Mouse (Mus musculus) liver, postnatal 0 days (tissue): Measurements from ENCODE around the gene Oprm1.

ENCODE experiments used
- CTCF ChIP-seq: sonication (generic); IDR thresholded peaks from 2 replicates; pipeline ENCODE4 v1.5.1; 2016; ENCODE audit warnings: antibody characterized with exemption, low read depth
- EP300 ChIP-seq: IDR thresholded peaks from 2 replicates; pipeline ENCODE4 v1.6.1; 2016; ENCODE audit warnings: antibody characterized with exemption, low read depth, mild to moderate bottlenecking

DNA sequence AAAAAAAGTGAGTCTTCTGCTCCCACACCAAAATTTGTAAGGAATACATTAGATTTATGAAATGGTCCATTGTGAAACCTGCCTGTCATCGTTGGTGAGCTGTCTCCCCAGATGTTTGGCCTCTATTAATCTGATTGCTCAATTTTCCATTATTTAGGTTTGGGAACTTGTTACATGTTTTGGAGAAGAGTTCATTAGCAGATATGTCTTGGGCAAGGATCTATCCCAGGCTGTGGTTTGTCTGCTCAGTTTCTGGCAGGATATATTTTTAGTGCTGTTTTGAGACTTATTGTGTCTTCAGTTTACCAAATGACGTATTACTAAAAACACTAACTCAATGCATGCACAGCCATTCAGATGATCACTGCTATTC is 289.6 kb downstream of the Oprm1 start:
- TF ChIP-seq CTCF (no peak), EP300 (no peak)
